Mouse (Mus musculus): ENCODE measurements at regions not wholly inside any gene's neighbourhood (a gene's known extent, or its start where the extent isn't known, plus 50 kb on each side); places are given as distances from the start of the nearest gene placed in this dataset.
A peak's percentile ranks its signal among the peaks of the same experiment; 100 is the strongest.

- Histone ChIP-seq H3K9me3 (ENCODE audit: low read length) (no peaks in the 10 kb centered on the region), H3K36me3 (ENCODE audit: insufficient read depth, low read length) (no peaks in the 10 kb centered on the region), H3K4me1 (ENCODE audit: insufficient read depth, low read depth, low read length) (no peaks in the 10 kb centered on the region), H3K27me3 (replicated peaks; ENCODE audit: insufficient read depth, low read length) (no peaks in the 10 kb centered on the region), H3K27ac (ENCODE audit: low read length) (no peak overlapping the region), H3K4me3 (ENCODE audit: low read depth, low read length) (no peak overlapping the region), H3K4me2 (replicated peaks; ENCODE audit: low read depth, low read length) (no peak overlapping the region), H3K9ac (replicated peaks; ENCODE audit: low read depth) (no peak overlapping the region)
- TF ChIP-seq EP300 (IDR thresholded peaks at IDR 0.05) (no peak), CTCF (IDR thresholded peaks at IDR 0.05) (no peak)
- 11% methylated on average over 5 of the region's 5 CpGs for WGBS
- no peak for ATAC-seq
- no peak for DNase-seq (ENCODE audit: low spot score)
Observed at GRCm38 (mm10) chr3:35027898-35028297, 377.7 kb downstream of the Sox2 start.

- Histone ChIP-seq H3K27me3 (replicated peaks; ENCODE audit: insufficient read depth, low read length) (no peaks in the 10 kb centered on the region), H3K4me1 (ENCODE audit: insufficient read depth, low read depth, low read length) (no peaks in the 10 kb centered on the region), H3K4me3 (ENCODE audit: low read depth, low read length) (no peak overlapping the region), H3K4me2 (replicated peaks; ENCODE audit: low read depth, low read length) (no peak overlapping the region), H3K9ac (replicated peaks; ENCODE audit: low read depth) (no peak overlapping the region), H3K27ac (ENCODE audit: low read length) (no peak overlapping the region), H3K9me3 (ENCODE audit: low read length) (no peaks in the 10 kb centered on the region), H3K36me3 (ENCODE audit: insufficient read depth, low read length) (no peaks in the 10 kb centered on the region)
- WGBS, result 80% methylated on average over 8 of the region's 8 CpGs
- TF ChIP-seq CTCF (IDR thresholded peaks at IDR 0.05) (no peak), EP300 (IDR thresholded peaks at IDR 0.05) (no peak)
- ATAC-seq (no peak), DNase-seq (ENCODE audit: low spot score) (no peak)
Observed at GRCm38 (mm10) chr3:35029924-35030323, 379.7 kb downstream of the Sox2 start.

GRCm38 (mm10) chr3:35033587-35033986 is 383.4 kb downstream of the Sox2 start:
- Histone ChIP-seq H3K9ac (replicated peaks; ENCODE audit: low read depth) (no peak overlapping the region), H3K9me3 (ENCODE audit: low read length) (no peaks in the 10 kb centered on the region), H3K4me2 (replicated peaks; ENCODE audit: low read depth, low read length) (no peak overlapping the region), H3K36me3 (ENCODE audit: insufficient read depth, low read length) (no peaks in the 10 kb centered on the region), H3K4me3 (ENCODE audit: low read depth, low read length) (no peak overlapping the region), H3K27me3 (replicated peaks; ENCODE audit: insufficient read depth, low read length) (no peaks in the 10 kb centered on the region), H3K27ac (ENCODE audit: low read length) (no peak overlapping the region), H3K4me1 (ENCODE audit: insufficient read depth, low read depth, low read length) (no peaks in the 10 kb centered on the region)
- no peak for ATAC-seq
- DNase-seq (ENCODE audit: low spot score), result no peak
- TF ChIP-seq CTCF (IDR thresholded peaks at IDR 0.05), result no peak
- no peak for TF ChIP-seq EP300 (IDR thresholded peaks at IDR 0.05)
- 77% methylated on average over 8 of the region's 8 CpGs for WGBS

GRCm38 (mm10) chr3:35035234-35035633 is 385.0 kb downstream of the Sox2 start:
- ATAC-seq (peak; percentile 82), DNase-seq (ENCODE audit: low spot score) (peak; percentile 84)
- 68% methylated on average over 7 of the region's 7 CpGs for WGBS
- Histone ChIP-seq H3K9ac (replicated peaks; ENCODE audit: low read depth) (no peak overlapping the region), H3K4me3 (ENCODE audit: low read depth, low read length) (no peak overlapping the region), H3K4me1 (ENCODE audit: insufficient read depth, low read depth, low read length) (no peaks in the 10 kb centered on the region), H3K4me2 (replicated peaks; ENCODE audit: low read depth, low read length) (no peak overlapping the region), H3K27ac (ENCODE audit: low read length) (no peak overlapping the region), H3K9me3 (ENCODE audit: low read length) (no peaks in the 10 kb centered on the region), H3K36me3 (ENCODE audit: insufficient read depth, low read length) (no peaks in the 10 kb centered on the region), H3K27me3 (replicated peaks; ENCODE audit: insufficient read depth, low read length) (no peaks in the 10 kb centered on the region)
- peak; percentile 44; the same call in 1 of the 2 replicates for TF ChIP-seq EP300 (IDR thresholded peaks at IDR 0.05)
- no peak for TF ChIP-seq CTCF (IDR thresholded peaks at IDR 0.05)

GRCm38 (mm10) chr3:35043705-35044104 is 393.5 kb downstream of the Sox2 start:
- H3K4me1 ChIP-seq (ENCODE audit: insufficient read depth, low read depth, low read length), result no peaks in the 10 kb centered on the region
- no peak overlapping the region for H3K27ac ChIP-seq (ENCODE audit: low read length)
- H3K4me2 ChIP-seq (replicated peaks; ENCODE audit: low read depth, low read length), result no peak overlapping the region
- H3K27me3 ChIP-seq (replicated peaks; ENCODE audit: insufficient read depth, low read length), result no peaks in the 10 kb centered on the region
- no peak overlapping the region for H3K4me3 ChIP-seq (ENCODE audit: low read depth, low read length)
- no peak overlapping the region for H3K9ac ChIP-seq (replicated peaks; ENCODE audit: low read depth)
- no peaks in the 10 kb centered on the region for H3K36me3 ChIP-seq (ENCODE audit: insufficient read depth, low read length)
- 62% methylated on average over 2 of the region's 2 CpGs for WGBS
- TF ChIP-seq EP300 (IDR thresholded peaks at IDR 0.05) (no peak), CTCF (IDR thresholded peaks at IDR 0.05) (no peak)
- no peaks in the 10 kb centered on the region for H3K9me3 ChIP-seq (ENCODE audit: low read length)
- no peak for DNase-seq (ENCODE audit: low spot score)
- ATAC-seq, result no peak

- H3K27ac ChIP-seq (ENCODE audit: low read length), result no peak overlapping the region
- DNase-seq (ENCODE audit: low spot score) (no peak), ATAC-seq (no peak)
- no peaks in the 10 kb centered on the region for H3K9me3 ChIP-seq (ENCODE audit: low read length)
- no peak for TF ChIP-seq CTCF (IDR thresholded peaks at IDR 0.05)
- TF ChIP-seq EP300 (IDR thresholded peaks at IDR 0.05), result no peak
- no peaks in the 10 kb centered on the region for H3K36me3 ChIP-seq (ENCODE audit: insufficient read depth, low read length)
- WGBS, result 44% methylated on average over 4 of the region's 4 CpGs
- H3K4me1 ChIP-seq (ENCODE audit: insufficient read depth, low read depth, low read length), result no peaks in the 10 kb centered on the region
- no peak overlapping the region for H3K9ac ChIP-seq (replicated peaks; ENCODE audit: low read depth)
- H3K27me3 ChIP-seq (replicated peaks; ENCODE audit: insufficient read depth, low read length), result no peaks in the 10 kb centered on the region
- no peak overlapping the region for H3K4me3 ChIP-seq (ENCODE audit: low read depth, low read length)
- H3K4me2 ChIP-seq (replicated peaks; ENCODE audit: low read depth, low read length), result no peak overlapping the region
Observed at GRCm38 (mm10) chr3:35059438-35059837, 409.2 kb downstream of the Sox2 start.

- Histone ChIP-seq H3K4me3 (ENCODE audit: low read depth, low read length) (no peak overlapping the region), H3K36me3 (ENCODE audit: insufficient read depth, low read length) (no peaks in the 10 kb centered on the region), H3K27ac (ENCODE audit: low read length) (no peak overlapping the region), H3K4me2 (replicated peaks; ENCODE audit: low read depth, low read length) (no peak overlapping the region), H3K9ac (replicated peaks; ENCODE audit: low read depth) (no peak overlapping the region), H3K27me3 (replicated peaks; ENCODE audit: insufficient read depth, low read length) (no peaks in the 10 kb centered on the region), H3K4me1 (ENCODE audit: insufficient read depth, low read depth, low read length) (no peaks in the 10 kb centered on the region), H3K9me3 (ENCODE audit: low read length) (no peaks in the 10 kb centered on the region)
- no peak for DNase-seq (ENCODE audit: low spot score)
- 23% methylated on average over 10 of the region's 10 CpGs for WGBS
- TF ChIP-seq CTCF (IDR thresholded peaks at IDR 0.05) (no peak), EP300 (IDR thresholded peaks at IDR 0.05) (no peak)
- ATAC-seq, result no peak
Observed at GRCm38 (mm10) chr3:35060042-35060441, 409.8 kb downstream of the Sox2 start.

Data from lung, postnatal 0 days (tissue).